Mouse (Mus musculus) C2C12 (cell line): ENCODE data around the gene Anxa11.

Source experiments
- CEBPB ChIP-seq: IDR thresholded peaks from one replicate; pipeline ENCODE4 v1.6.1; 2011; ENCODE audit warnings: low read depth, mild to moderate bottlenecking, control low read depth, moderate library complexity
- CTCF ChIP-seq: IDR thresholded peaks from one replicate; pipeline ENCODE4 v1.5.1; 2011; ENCODE audit not compliant: control insufficient read depth, insufficient read depth, insufficient read length
- FOSL1 ChIP-seq: IDR thresholded peaks from one replicate; pipeline ENCODE4 v1.8.0; 2011; ENCODE audit warnings: mild to moderate bottlenecking, low read length; ENCODE audit not compliant: poor library complexity, insufficient read depth, severe bottlenecking
- MAX ChIP-seq: IDR thresholded peaks from one replicate; pipeline ENCODE4 v1.6.1; 2011; ENCODE audit warnings: mild to moderate bottlenecking, control low read depth
- MYOD1 ChIP-seq: IDR thresholded peaks from one replicate; pipeline ENCODE4 v1.6.1; 2011; ENCODE audit warnings: low read depth; ENCODE audit not compliant: control insufficient read depth, insufficient read length
- MYOG ChIP-seq: IDR thresholded peaks from one replicate; pipeline ENCODE4 v1.6.1; 2011; ENCODE audit not compliant: control insufficient read depth, insufficient read length; ENCODE audit errors: extremely low read depth
- USF1 ChIP-seq: IDR thresholded peaks from one replicate; pipeline ENCODE4 v1.6.1; 2011; ENCODE audit warnings: low read depth, mild to moderate bottlenecking, control low read depth, moderate library complexity

DNA sequence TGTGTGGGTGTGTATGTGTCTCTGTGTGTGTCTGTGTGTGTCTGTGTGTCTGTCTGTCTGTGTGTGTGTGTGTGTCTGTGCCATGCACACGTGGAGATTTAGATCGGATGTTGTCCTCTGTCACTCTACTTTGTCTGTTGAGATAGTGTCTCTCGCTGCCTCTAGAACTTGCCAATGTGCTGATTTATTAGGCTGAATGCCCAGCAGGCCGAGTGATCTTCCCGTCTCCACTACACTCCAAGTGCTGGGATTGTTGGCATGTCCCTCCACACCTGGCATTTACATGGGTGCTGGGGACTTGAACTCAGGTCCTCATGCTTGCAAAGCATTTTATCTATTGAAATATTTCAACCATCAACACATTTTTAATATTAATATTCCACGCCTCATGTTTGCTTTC, 9.2 kb downstream of the Anxa11 start:
- no peak for TF ChIP-seq MAX
- no peak for TF ChIP-seq CTCF
- TF ChIP-seq MYOD1 = no peak
- TF ChIP-seq CEBPB = no peak
- no peak for TF ChIP-seq USF1
- no peak for TF ChIP-seq MYOG
- TF ChIP-seq FOSL1 = no peak
